Mouse (Mus musculus): ENCODE results near the gene Rnf38.

- TF ChIP-seq POLR2A (IDR thresholded peaks at IDR 0.05; ENCODE audit: insufficient read depth, low read depth, low read length): no peak
- no peak for TF ChIP-seq CTCF (IDR thresholded peaks at IDR 0.05; ENCODE audit: insufficient read depth, low read depth, low read length)
Measured at GRCm38 (mm10) chr4:44104195-44104917, 129.2 kb downstream of the Rnf38 start.

Measured in olfactory bulb, adult 2 months (tissue).